Mouse (Mus musculus): Measurements from ENCODE around the gene Nfat5. TPM values are rescaled to one million over a fixed set of nuclear protein-coding genes. Genes with fewer than 3 reads are reported as not detected.
A peak's percentile ranks its signal among the peaks of the same experiment; 100 is the strongest.

The Nfat5 gene
- total and polyA plus RNA-seq, 2 experiments from 2014 or later: 6.4 to 29.6 TPM

DNA sequence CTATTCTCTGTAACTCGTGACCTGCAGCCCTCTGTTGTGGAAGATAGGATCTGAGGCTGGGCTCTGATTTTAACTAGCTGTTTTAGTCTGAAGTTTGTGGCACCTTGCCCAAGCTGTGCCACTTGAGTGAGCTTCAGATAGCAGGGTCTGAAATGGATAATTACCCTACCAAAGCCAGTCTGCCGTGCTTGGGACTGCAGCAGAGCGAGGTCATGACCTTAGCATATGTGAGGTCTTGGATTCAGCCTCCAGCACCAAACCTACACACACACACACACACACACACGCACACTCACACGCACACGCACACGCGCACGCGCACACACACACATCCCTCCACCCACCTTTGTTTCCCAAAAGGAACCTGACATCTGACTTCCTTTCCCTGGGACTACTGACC, 27.5 kb upstream of the Nfat5 start:
- H3K36me3 ChIP-seq (replicated peaks; ENCODE audit: control insufficient read depth, insufficient read depth, low read length): no peaks in the 10 kb centered on the region
- H3K4me2 ChIP-seq (ENCODE audit: low read depth, low read length): no peak overlapping the region
- WGBS: 44% methylated on average over 10 of the region's 10 CpGs
- H3K27ac ChIP-seq (ENCODE audit: low read depth): peak overlapping the region; percentile 22
- ATAC-seq (ENCODE audit: insufficient read depth, low read depth) (peak; percentile 68), DNase-seq (ENCODE audit: low spot score) (peak; percentile 36)
- peaks cover 18% of the 10 kb centered on the region; the same call in 1 of the 2 replicates for H3K4me1 ChIP-seq (ENCODE audit: control insufficient read depth, insufficient read depth)
- H3K27me3 ChIP-seq (ENCODE audit: control insufficient read depth, insufficient read depth, low read length): no peaks in the 10 kb centered on the region
- H3K4me3 ChIP-seq (ENCODE audit: low read depth, low read length): no peak overlapping the region
- TF ChIP-seq EP300 (IDR thresholded peaks at IDR 0.05; ENCODE audit: low read depth) (no peak), CTCF (IDR thresholded peaks at IDR 0.05; ENCODE audit: low read depth) (no peak)
- H3K9me3 ChIP-seq (replicated peaks; ENCODE audit: control insufficient read depth, low read length): no peaks in the 10 kb centered on the region
- no peak overlapping the region for H3K9ac ChIP-seq (replicated peaks; ENCODE audit: low read depth, low read length)

DNA sequence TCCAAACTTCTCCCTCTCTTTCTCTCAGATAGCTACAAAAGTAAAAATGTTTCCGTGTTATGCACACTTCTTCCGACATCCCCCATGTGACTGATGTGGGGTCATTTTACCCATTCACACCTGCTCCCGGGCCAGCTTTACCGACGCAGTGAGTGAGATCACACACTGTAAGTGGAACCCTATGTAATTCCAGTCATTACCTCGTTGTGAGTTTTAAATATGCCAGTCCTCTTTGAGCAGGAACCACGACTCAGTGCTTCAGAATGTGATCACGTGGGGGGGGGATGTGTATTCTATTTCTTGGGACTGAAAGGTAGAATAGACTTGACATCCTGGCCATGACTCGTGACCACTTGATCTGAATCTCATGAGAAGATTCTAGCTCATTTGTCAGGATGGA, 24.8 kb upstream of the Nfat5 start:
- Histone ChIP-seq H3K4me1 (ENCODE audit: control insufficient read depth, insufficient read depth) (peaks cover 18% of the 10 kb centered on the region; the same call in 1 of the 2 replicates), H3K27me3 (ENCODE audit: control insufficient read depth, insufficient read depth, low read length) (no peaks in the 10 kb centered on the region), H3K36me3 (replicated peaks; ENCODE audit: control insufficient read depth, insufficient read depth, low read length) (no peaks in the 10 kb centered on the region), H3K9ac (replicated peaks; ENCODE audit: low read depth, low read length) (no peak overlapping the region), H3K27ac (ENCODE audit: low read depth) (no peak overlapping the region), H3K9me3 (replicated peaks; ENCODE audit: control insufficient read depth, low read length) (no peaks in the 10 kb centered on the region), H3K4me2 (ENCODE audit: low read depth, low read length) (no peak overlapping the region), H3K4me3 (ENCODE audit: low read depth, low read length) (no peak overlapping the region)
- ATAC-seq (ENCODE audit: insufficient read depth, low read depth) (peak; percentile 54; the same call in 1 of the 2 replicates), DNase-seq (ENCODE audit: low spot score) (peak; percentile 43)
- TF ChIP-seq CTCF (IDR thresholded peaks at IDR 0.05; ENCODE audit: low read depth) (no peak), EP300 (IDR thresholded peaks at IDR 0.05; ENCODE audit: low read depth) (no peak)
- WGBS: 22% methylated on average over 9 of the region's 9 CpGs

DNA sequence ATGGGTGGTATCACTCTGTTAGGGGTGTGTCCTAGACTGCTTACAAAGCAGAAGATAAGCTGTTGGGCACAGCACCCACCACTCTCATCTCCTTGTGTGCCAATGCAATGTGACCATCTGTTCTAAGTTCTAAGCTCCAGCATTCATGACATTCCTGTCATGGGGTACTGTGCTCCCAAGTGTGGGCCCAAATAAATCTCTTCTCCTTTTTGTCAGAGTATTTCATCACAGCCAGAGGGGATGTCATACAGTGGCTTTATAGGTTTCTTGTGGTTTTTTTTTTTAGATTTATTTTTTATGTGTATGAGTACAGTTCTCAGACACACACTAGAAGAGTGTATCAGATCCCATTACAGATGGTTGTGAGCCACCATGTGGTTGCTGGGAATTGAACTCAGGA, 24.1 kb upstream of the Nfat5 start:
- no peaks in the 10 kb centered on the region for H3K9me3 ChIP-seq (replicated peaks; ENCODE audit: control insufficient read depth, low read length)
- DNase-seq (ENCODE audit: low spot score): no peak
- no peak overlapping the region for H3K9ac ChIP-seq (replicated peaks; ENCODE audit: low read depth, low read length)
- H3K36me3 ChIP-seq (replicated peaks; ENCODE audit: control insufficient read depth, insufficient read depth, low read length): no peaks in the 10 kb centered on the region
- no peak overlapping the region for H3K27ac ChIP-seq (ENCODE audit: low read depth)
- H3K4me3 ChIP-seq (ENCODE audit: low read depth, low read length): no peak overlapping the region
- no peak for TF ChIP-seq EP300 (IDR thresholded peaks at IDR 0.05; ENCODE audit: low read depth)
- no peak for ATAC-seq (ENCODE audit: insufficient read depth, low read depth)
- H3K4me1 ChIP-seq (ENCODE audit: control insufficient read depth, insufficient read depth): peaks cover 18% of the 10 kb centered on the region; the same call in 1 of the 2 replicates
- H3K27me3 ChIP-seq (ENCODE audit: control insufficient read depth, insufficient read depth, low read length): no peaks in the 10 kb centered on the region
- H3K4me2 ChIP-seq (ENCODE audit: low read depth, low read length): no peak overlapping the region

DNA sequence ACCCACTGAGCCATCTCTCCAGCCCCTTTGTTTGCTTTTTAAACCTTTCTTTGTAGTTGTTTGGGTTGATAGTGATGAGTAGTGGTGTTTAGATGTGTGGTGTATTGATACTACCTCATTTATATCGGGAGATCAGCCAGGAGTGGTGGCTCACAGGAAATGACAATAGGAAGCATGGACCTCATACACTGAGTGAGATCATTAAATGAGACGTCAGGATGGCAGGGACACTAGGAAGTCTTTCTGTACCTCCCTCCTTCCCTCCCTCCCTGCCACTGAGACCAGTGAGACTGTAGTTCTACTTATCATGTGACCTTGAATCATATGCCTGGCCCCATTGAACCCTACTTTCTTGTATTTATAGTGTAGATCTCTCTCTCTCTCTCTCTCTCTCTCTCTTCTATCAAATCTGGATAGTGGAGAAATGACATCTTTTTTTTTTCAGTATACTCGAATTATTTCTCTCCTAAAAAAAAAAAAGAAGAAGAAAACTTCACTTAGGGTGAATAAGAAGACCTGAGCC, 23.6 kb upstream of the Nfat5 start:
- H3K27me3 ChIP-seq (ENCODE audit: control insufficient read depth, insufficient read depth, low read length): no peaks in the 10 kb centered on the region
- no peak overlapping the region for H3K27ac ChIP-seq (ENCODE audit: low read depth)
- 49% methylated on average over 3 of the region's 3 CpGs for WGBS
- H3K4me2 ChIP-seq (ENCODE audit: low read depth, low read length): no peak overlapping the region
- no peaks in the 10 kb centered on the region for H3K36me3 ChIP-seq (replicated peaks; ENCODE audit: control insufficient read depth, insufficient read depth, low read length)
- H3K9ac ChIP-seq (replicated peaks; ENCODE audit: low read depth, low read length): no peak overlapping the region
- ATAC-seq (ENCODE audit: insufficient read depth, low read depth) (no peak), DNase-seq (ENCODE audit: low spot score) (no peak)
- no peak overlapping the region for H3K4me3 ChIP-seq (ENCODE audit: low read depth, low read length)
- peaks cover 18% of the 10 kb centered on the region; the same call in 1 of the 2 replicates for H3K4me1 ChIP-seq (ENCODE audit: control insufficient read depth, insufficient read depth)
- H3K9me3 ChIP-seq (replicated peaks; ENCODE audit: control insufficient read depth, low read length): no peaks in the 10 kb centered on the region
- TF ChIP-seq CTCF (IDR thresholded peaks at IDR 0.05; ENCODE audit: low read depth) (no peak), EP300 (IDR thresholded peaks at IDR 0.05; ENCODE audit: low read depth) (no peak)

DNA sequence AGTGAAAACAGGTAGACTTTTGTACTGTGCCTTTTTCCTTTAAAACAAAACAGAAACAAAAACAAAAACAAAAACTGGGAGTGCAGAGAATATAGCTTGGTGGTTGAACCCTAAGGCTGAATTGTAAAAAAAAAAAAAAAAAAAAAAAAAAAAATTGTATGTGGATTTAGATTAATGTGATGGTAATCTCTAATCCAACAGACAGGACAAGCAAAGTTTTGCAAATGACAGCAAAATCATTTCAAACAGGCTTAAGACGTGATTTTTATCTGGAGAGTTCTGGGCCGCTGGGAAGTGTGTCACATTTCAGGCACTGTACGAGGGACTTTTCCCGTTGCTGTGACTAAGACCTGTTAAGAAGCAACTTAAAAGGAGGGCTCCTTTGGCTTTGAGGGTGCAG, 23.0 kb upstream of the Nfat5 start:
- peaks cover 18% of the 10 kb centered on the region; the same call in 1 of the 2 replicates for H3K4me1 ChIP-seq (ENCODE audit: control insufficient read depth, insufficient read depth)
- no peaks in the 10 kb centered on the region for H3K9me3 ChIP-seq (replicated peaks; ENCODE audit: control insufficient read depth, low read length)
- H3K27ac ChIP-seq (ENCODE audit: low read depth): no peak overlapping the region
- no peaks in the 10 kb centered on the region for H3K27me3 ChIP-seq (ENCODE audit: control insufficient read depth, insufficient read depth, low read length)
- DNase-seq (ENCODE audit: low spot score) (no peak), ATAC-seq (ENCODE audit: insufficient read depth, low read depth) (no peak)
- H3K36me3 ChIP-seq (replicated peaks; ENCODE audit: control insufficient read depth, insufficient read depth, low read length): no peaks in the 10 kb centered on the region
- TF ChIP-seq CTCF (IDR thresholded peaks at IDR 0.05; ENCODE audit: low read depth): no peak
- TF ChIP-seq EP300 (IDR thresholded peaks at IDR 0.05; ENCODE audit: low read depth): no peak
- no peak overlapping the region for H3K4me2 ChIP-seq (ENCODE audit: low read depth, low read length)
- no peak overlapping the region for H3K9ac ChIP-seq (replicated peaks; ENCODE audit: low read depth, low read length)
- WGBS: 61% methylated on average over 4 of the region's 4 CpGs
- H3K4me3 ChIP-seq (ENCODE audit: low read depth, low read length): no peak overlapping the region

DNA sequence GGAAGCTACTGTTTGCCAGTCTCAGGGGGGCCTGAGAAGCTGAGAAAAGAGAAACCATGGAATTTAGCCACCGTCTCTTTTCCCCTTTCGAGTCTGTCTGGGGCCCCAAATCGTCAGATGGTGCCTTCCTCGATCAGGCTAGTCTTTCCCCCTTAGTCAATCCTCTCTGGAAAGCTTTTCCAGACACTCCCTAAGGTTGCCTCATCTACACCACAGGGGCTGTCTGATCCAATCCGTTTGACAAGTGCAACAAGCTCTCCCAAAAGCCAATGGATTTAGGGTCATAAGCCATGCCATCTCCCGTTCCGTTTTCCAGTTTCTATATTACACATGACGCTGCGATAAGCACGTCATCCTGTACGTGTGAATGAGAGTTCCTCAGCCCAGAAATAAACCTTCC, 22.5 kb upstream of the Nfat5 start:
- H3K9me3 ChIP-seq (replicated peaks; ENCODE audit: control insufficient read depth, low read length): no peaks in the 10 kb centered on the region
- no peak overlapping the region for H3K4me3 ChIP-seq (ENCODE audit: low read depth, low read length)
- H3K9ac ChIP-seq (replicated peaks; ENCODE audit: low read depth, low read length): no peak overlapping the region
- DNase-seq (ENCODE audit: low spot score): no peak
- H3K36me3 ChIP-seq (replicated peaks; ENCODE audit: control insufficient read depth, insufficient read depth, low read length): no peaks in the 10 kb centered on the region
- WGBS: 65% methylated on average over 11 of the region's 11 CpGs
- H3K27me3 ChIP-seq (ENCODE audit: control insufficient read depth, insufficient read depth, low read length): no peaks in the 10 kb centered on the region
- no peak for ATAC-seq (ENCODE audit: insufficient read depth, low read depth)
- no peak overlapping the region for H3K4me2 ChIP-seq (ENCODE audit: low read depth, low read length)
- TF ChIP-seq CTCF (IDR thresholded peaks at IDR 0.05; ENCODE audit: low read depth): no peak
- H3K27ac ChIP-seq (ENCODE audit: low read depth): no peak overlapping the region
- H3K4me1 ChIP-seq (ENCODE audit: control insufficient read depth, insufficient read depth): peaks cover 13% of the 10 kb centered on the region; the same call in 1 of the 2 replicates

Data from heart, postnatal 0 days (tissue).